Mouse (Mus musculus) left cerebral cortex, adult 2 months (tissue): ENCODE results near the gene Pdik1l. TPM values are rescaled to one million over a fixed set of nuclear protein-coding genes. Genes with fewer than 3 reads are reported as not detected.

Source experiments
- DNase-seq, 2 experiments: peaks; one replicate each; pipeline ENCODE4 v3.0.0; 2021 to 2022; ENCODE audit warnings: low spot score in 2 of 2, mixed read lengths in 1 of 2; ENCODE audit errors: extremely low spot score in 1 of 2
- H3K27ac ChIP-seq: fragments of 200-600 bp; 2 replicates; pipeline ENCODE4 v1.8.1; 2022
- H3K4me3 ChIP-seq: fragments of 200-600 bp; 2 replicates; pipeline ENCODE4 v1.8.1; 2022
- CTCF ChIP-seq: fragments of 200-600 bp; IDR thresholded peaks from 2 replicates; pipeline ENCODE4 v1.8.1; 2022; ENCODE audit warnings: antibody characterized with exemption, mild to moderate bottlenecking, moderate library complexity
- intact Hi-C: fragments of 180-260 bp; cut with DNase I; formaldehyde crosslinking; loops from one replicate; pipeline ENCODE4 v1.15.1; 2025
- total RNA-seq, 2 experiments: library from RNA; stranded (reverse); gene quantifications; 2 replicates each; pipeline ENCODE4 v1.2.3; 2021

The Pdik1l gene
- total RNA-seq, 2 experiments from 2014 or later = 17.5 to 20.4 TPM

- intact Hi-C loops = no loop called here
- Histone ChIP-seq H3K27ac (no peak overlapping the region), H3K4me3 (no peak overlapping the region)
- DNase-seq = no peak
- no peak for TF ChIP-seq CTCF
These were observed 26.5 kb upstream of the Pdik1l start for GRCm38 (mm10) chr4:134314081-134314655.

GRCm38 (mm10) chr4:134312901-134313300, 25.2 kb upstream of the Pdik1l start:
- DNase-seq = no peak
- Histone ChIP-seq H3K4me3 (no peak overlapping the region), H3K27ac (no peak overlapping the region)
- peak; percentile 34 for TF ChIP-seq CTCF
- intact Hi-C loops = no loop called here

GRCm38 (mm10) chr4:134312341-134312740, 24.6 kb upstream of the Pdik1l start:
- Histone ChIP-seq H3K27ac (no peak overlapping the region), H3K4me3 (no peak overlapping the region)
- TF ChIP-seq CTCF = no peak
- no peak for DNase-seq
- intact Hi-C loops = no loop called here

- no peak for TF ChIP-seq CTCF
- no peak for DNase-seq
- Histone ChIP-seq H3K4me3 (no peak overlapping the region), H3K27ac (no peak overlapping the region)
- intact Hi-C loops = no loop called here
These were observed 24.1 kb upstream of the Pdik1l start for GRCm38 (mm10) chr4:134311784-134312183.

GRCm38 (mm10) chr4:134310656-134311055, 23.0 kb upstream of the Pdik1l start:
- H3K27ac ChIP-seq = no peak overlapping the region
- DNase-seq = no peak
- TF ChIP-seq CTCF = no peak
- no peak overlapping the region for H3K4me3 ChIP-seq
- intact Hi-C loops = no loop called here

- Histone ChIP-seq H3K4me3 (no peak overlapping the region), H3K27ac (no peak overlapping the region)
- TF ChIP-seq CTCF = no peak
- intact Hi-C loops = no loop called here
- DNase-seq = no peak
These were observed 22.4 kb upstream of the Pdik1l start for GRCm38 (mm10) chr4:134310106-134310505.

GRCm38 (mm10) chr4:134307367-134308072, 19.8 kb upstream of the Pdik1l start:
- peak; percentile 42 to 45 for DNase-seq
- Histone ChIP-seq H3K27ac (no peak overlapping the region), H3K4me3 (no peak overlapping the region)
- TF ChIP-seq CTCF = peak; percentile 19
- intact Hi-C loops = no loop called here

- no peak overlapping the region for H3K27ac ChIP-seq
- intact Hi-C loops = no loop called here
- TF ChIP-seq CTCF = no peak
- DNase-seq = no peak
- no peak overlapping the region for H3K4me3 ChIP-seq
These were observed 19.3 kb upstream of the Pdik1l start for GRCm38 (mm10) chr4:134306963-134307362.

- no peak overlapping the region for H3K27ac ChIP-seq
- DNase-seq = no peak
- no peak for TF ChIP-seq CTCF
- intact Hi-C loops = no loop called here
- H3K4me3 ChIP-seq = no peak overlapping the region
These were observed 14.4 kb upstream of the Pdik1l start for GRCm38 (mm10) chr4:134302084-134302483.

GRCm38 (mm10) chr4:134300316-134300715, 12.6 kb upstream of the Pdik1l start:
- H3K27ac ChIP-seq = peak overlapping the region; percentile 73
- no peak overlapping the region for H3K4me3 ChIP-seq
- intact Hi-C loops = no loop called here
- DNase-seq = peak; percentile 33 to 46
- no peak for TF ChIP-seq CTCF

- intact Hi-C loops = no loop called here
- no peak overlapping the region for H3K4me3 ChIP-seq
- TF ChIP-seq CTCF = no peak
- DNase-seq = no peak
- peak overlapping the region; percentile 73 for H3K27ac ChIP-seq
These were observed 11.8 kb upstream of the Pdik1l start for GRCm38 (mm10) chr4:134299498-134299810.

- intact Hi-C loops = no loop called here
These were observed 11.2 kb upstream of the Pdik1l start for GRCm38 (mm10) chr4:134298626-134299497.

More at GRCm38 (mm10) chr4:134298626-134299497, 11.2 kb upstream of the Pdik1l start:
- no peak for TF ChIP-seq CTCF
- Histone ChIP-seq H3K4me3 (no peak overlapping the region), H3K27ac (no peak overlapping the region; the same call in 1 of the 2 replicates)
- no peak for DNase-seq
